Mouse (Mus musculus): ENCODE results near the gene Tlr8. TPM values are rescaled to one million over a fixed set of nuclear protein-coding genes. Genes with fewer than 3 reads are reported as not detected.

Gene Tlr8
- polyA plus RNA-seq, 1 experiment from 2014 or later = 0.46 TPM

- Histone ChIP-seq H3K4me1 (no peaks in the 10 kb centered on the region), H3K27me3 (peaks cover 5% of the 10 kb centered on the region; the same call in 1 of the 2 replicates)
Measured at GRCm38 (mm10) chrX:167227138-167227537, 37.0 kb downstream of the Tlr8 start.

GRCm38 (mm10) chrX:167226570-167226969 is 37.6 kb downstream of the Tlr8 start:
- H3K9ac ChIP-seq = no peak overlapping the region
- no peak for ATAC-seq (ENCODE audit: low FRiP score, low read depth)
- 92% methylated on average over 5 of the region's 5 CpGs for WGBS

More at GRCm38 (mm10) chrX:167227138-167227537, 37.0 kb downstream of the Tlr8 start:
- Histone ChIP-seq H3K27ac (no peak overlapping the region), H3K36me3 (no peaks in the 10 kb centered on the region), H3K9me3 (no peaks in the 10 kb centered on the region), H3K4me3 (no peak overlapping the region), H3K4me2 (replicated peaks) (no peak overlapping the region), H3K9ac (no peak overlapping the region)
- 83% methylated on average over 7 of the region's 7 CpGs for WGBS
- no peak for ATAC-seq (ENCODE audit: low FRiP score, low read depth)

GRCm38 (mm10) chrX:167212707-167213106 is 51.4 kb downstream of the Tlr8 start:
- no peak overlapping the region for H3K9ac ChIP-seq
- no peak overlapping the region for H3K4me3 ChIP-seq
- H3K9me3 ChIP-seq = no peaks in the 10 kb centered on the region
- H3K27ac ChIP-seq = no peak overlapping the region
- ATAC-seq (ENCODE audit: low FRiP score, low read depth) = no peak
- no peaks in the 10 kb centered on the region for H3K36me3 ChIP-seq
- peaks cover 3% of the 10 kb centered on the region; the same call in 1 of the 2 replicates for H3K4me1 ChIP-seq
- H3K27me3 ChIP-seq = peaks cover 35% of the 10 kb centered on the region
- H3K4me2 ChIP-seq (replicated peaks) = no peak overlapping the region
- 31% methylated on average over 8 of the region's 8 CpGs for WGBS

More at GRCm38 (mm10) chrX:167226570-167226969, 37.6 kb downstream of the Tlr8 start:
- Histone ChIP-seq H3K36me3 (no peaks in the 10 kb centered on the region), H3K4me1 (no peaks in the 10 kb centered on the region), H3K27ac (no peak overlapping the region), H3K9me3 (no peaks in the 10 kb centered on the region), H3K27me3 (peaks cover 5% of the 10 kb centered on the region; the same call in 1 of the 2 replicates), H3K4me3 (no peak overlapping the region), H3K4me2 (replicated peaks) (no peak overlapping the region)

- ATAC-seq (ENCODE audit: low FRiP score, low read depth) = no peak
- peaks cover 35% of the 10 kb centered on the region for H3K27me3 ChIP-seq
- H3K9ac ChIP-seq = no peak overlapping the region
- 46% methylated on average over 9 of the region's 9 CpGs for WGBS
- H3K9me3 ChIP-seq = no peaks in the 10 kb centered on the region
- no peak overlapping the region for H3K27ac ChIP-seq
- peaks cover 3% of the 10 kb centered on the region; the same call in 1 of the 2 replicates for H3K4me1 ChIP-seq
- H3K4me2 ChIP-seq (replicated peaks) = no peak overlapping the region
- H3K4me3 ChIP-seq = no peak overlapping the region
- no peaks in the 10 kb centered on the region for H3K36me3 ChIP-seq
Measured at GRCm38 (mm10) chrX:167211871-167212555, 52.1 kb downstream of the Tlr8 start.

- Histone ChIP-seq H3K4me1 (peaks cover 3% of the 10 kb centered on the region; the same call in 1 of the 2 replicates), H3K4me3 (no peak overlapping the region), H3K9me3 (no peaks in the 10 kb centered on the region), H3K27ac (no peak overlapping the region), H3K36me3 (no peaks in the 10 kb centered on the region), H3K9ac (no peak overlapping the region), H3K27me3 (peaks cover 35% of the 10 kb centered on the region), H3K4me2 (replicated peaks) (peak overlapping the region; percentile 60)
- ATAC-seq (ENCODE audit: low FRiP score, low read depth) = 0 out of 2 replicates have a peak, but pooled peaks have one; percentile 14
- WGBS = 42% methylated on average over 6 of the region's 6 CpGs
Measured at GRCm38 (mm10) chrX:167210319-167210728, 53.8 kb downstream of the Tlr8 start.

- Histone ChIP-seq H3K4me2 (replicated peaks) (peak overlapping the region; percentile 60), H3K9ac (no peak overlapping the region), H3K9me3 (no peaks in the 10 kb centered on the region), H3K27me3 (peaks cover 39% of the 10 kb centered on the region), H3K36me3 (no peaks in the 10 kb centered on the region), H3K27ac (no peak overlapping the region), H3K4me3 (peak overlapping the region; percentile 55), H3K4me1 (peaks cover 3% of the 10 kb centered on the region; the same call in 1 of the 2 replicates)
- no peak for ATAC-seq (ENCODE audit: low FRiP score, low read depth)
- 43% methylated on average over 8 of the region's 8 CpGs for WGBS
Measured at GRCm38 (mm10) chrX:167209828-167210227, 54.3 kb downstream of the Tlr8 start.

GRCm38 (mm10) chrX:167208978-167209754 is 55.0 kb downstream of the Tlr8 start, which contains the start of gene Tmsb4x:
Gene Tmsb4x, minus strand, starts transcription at chrX:167209315.
- H3K4me2 ChIP-seq (replicated peaks) = peak within 1 kb of the TSS; percentile 60
- ATAC-seq (ENCODE audit: low FRiP score, low read depth) = peak; percentile 87
- H3K9ac ChIP-seq = peak within 1 kb of the TSS; percentile 79
- peaks cover 45% of the 10 kb centered on the region for H3K27me3 ChIP-seq
- 22% methylated on average over 39 of the region's 39 CpGs for WGBS
- peak within 1 kb of the TSS; percentile 81 for H3K27ac ChIP-seq
- peaks cover 3% of the 10 kb centered on the region; the same call in 1 of the 2 replicates for H3K4me1 ChIP-seq
- no peaks in the 10 kb centered on the region for H3K9me3 ChIP-seq
- no peaks in the 10 kb centered on the region for H3K36me3 ChIP-seq
- peak within 1 kb of the TSS; percentile 55 for H3K4me3 ChIP-seq

- Histone ChIP-seq H3K4me3 (peak overlapping the region; percentile 55), H3K9ac (peak overlapping the region; percentile 79), H3K27me3 (peaks cover 45% of the 10 kb centered on the region), H3K4me1 (peaks cover 3% of the 10 kb centered on the region; the same call in 1 of the 2 replicates), H3K36me3 (no peaks in the 10 kb centered on the region), H3K9me3 (no peaks in the 10 kb centered on the region), H3K4me2 (replicated peaks) (peak overlapping the region; percentile 60), H3K27ac (peak overlapping the region; percentile 81)
- ATAC-seq (ENCODE audit: low FRiP score, low read depth) = no peak
- 10% methylated on average over 16 of the region's 16 CpGs for WGBS
Measured at GRCm38 (mm10) chrX:167208506-167208820, 55.7 kb downstream of the Tlr8 start.

GRCm38 (mm10) chrX:167207741-167208505 is 56.2 kb downstream of the Tlr8 start:
- 15% methylated on average over 24 of the region's 25 CpGs for WGBS
- H3K9ac ChIP-seq = peak overlapping the region; percentile 79
- peak overlapping the region; percentile 81 for H3K27ac ChIP-seq
- no peaks in the 10 kb centered on the region for H3K36me3 ChIP-seq
- H3K4me3 ChIP-seq = peak overlapping the region; percentile 55
- H3K9me3 ChIP-seq = no peaks in the 10 kb centered on the region
- peak overlapping the region; percentile 60 for H3K4me2 ChIP-seq (replicated peaks)
- peaks cover 3% of the 10 kb centered on the region; the same call in 1 of the 2 replicates for H3K4me1 ChIP-seq
- no peak for ATAC-seq (ENCODE audit: low FRiP score, low read depth)
- H3K27me3 ChIP-seq = peaks cover 45% of the 10 kb centered on the region

- no peaks in the 10 kb centered on the region for H3K9me3 ChIP-seq
- H3K27ac ChIP-seq = no peak overlapping the region
- H3K4me3 ChIP-seq = no peak overlapping the region
- H3K4me2 ChIP-seq (replicated peaks) = no peak overlapping the region
- ATAC-seq (ENCODE audit: low FRiP score, low read depth) = no peak
- no peak overlapping the region for H3K9ac ChIP-seq
- H3K27me3 ChIP-seq = peaks cover 48% of the 10 kb centered on the region
- H3K4me1 ChIP-seq = no peaks in the 10 kb centered on the region
- 66% methylated on average over 8 of the region's 8 CpGs for WGBS
- no peaks in the 10 kb centered on the region for H3K36me3 ChIP-seq
Measured at GRCm38 (mm10) chrX:167205813-167206520, 58.2 kb downstream of the Tlr8 start.

GRCm38 (mm10) chrX:167201365-167201764 is 62.8 kb downstream of the Tlr8 start:
- Histone ChIP-seq H3K4me2 (replicated peaks) (no peak overlapping the region), H3K9me3 (no peaks in the 10 kb centered on the region), H3K4me1 (no peaks in the 10 kb centered on the region), H3K36me3 (no peaks in the 10 kb centered on the region), H3K27me3 (peaks cover 41% of the 10 kb centered on the region; the same call in 1 of the 2 replicates), H3K4me3 (no peak overlapping the region), H3K27ac (no peak overlapping the region), H3K9ac (no peak overlapping the region)
- WGBS = 76% methylated on average over 2 of the region's 2 CpGs
- ATAC-seq (ENCODE audit: low FRiP score, low read depth) = no peak

All from limb, embryonic 13.5 days (tissue).